Mouse (Mus musculus) gastrocnemius, postnatal 10 days (tissue): Measurements from ENCODE around the gene Vmn2r79. TPM values are rescaled to one million over a fixed set of nuclear protein-coding genes. Genes with fewer than 3 reads are reported as not detected.
"Not testable (repeated sequence)": the region's sequence is repeated elsewhere in the genome, so short reads cannot be mapped to it uniquely, and the experiment has no call there.

Source experiments
- DNase-seq: peaks from one replicate; pipeline ENCODE4 v3.0.0; 2021; ENCODE audit warnings: mixed read lengths
- long read RNA-seq, 2 experiments: library from polyadenylated mRNA; stranded (forward); transcript quantifications; one replicate each; pipeline ENCODE4 v2.0.0; 2021
- total RNA-seq, 2 experiments: library from RNA; stranded (reverse); gene quantifications; 2 replicates each; pipeline ENCODE4 v1.2.3; 2021

Vmn2r79 gene
- not detected for total RNA-seq
- long read RNA-seq, experiment 1 = 0 reads
- long read RNA-seq, experiment 2 = 0 reads

- not testable (repeated sequence) for DNase-seq
Measured at GRCm38 (mm10) chr7:86995815-86996214, at the start of gene Vmn2r79. TSS of gene Vmn2r79 (plus strand) at chr7:86996115.

- DNase-seq = no peak
Measured at GRCm38 (mm10) chr7:86994700-86995099, 1.2 kb upstream of the Vmn2r79 start.

DNA sequence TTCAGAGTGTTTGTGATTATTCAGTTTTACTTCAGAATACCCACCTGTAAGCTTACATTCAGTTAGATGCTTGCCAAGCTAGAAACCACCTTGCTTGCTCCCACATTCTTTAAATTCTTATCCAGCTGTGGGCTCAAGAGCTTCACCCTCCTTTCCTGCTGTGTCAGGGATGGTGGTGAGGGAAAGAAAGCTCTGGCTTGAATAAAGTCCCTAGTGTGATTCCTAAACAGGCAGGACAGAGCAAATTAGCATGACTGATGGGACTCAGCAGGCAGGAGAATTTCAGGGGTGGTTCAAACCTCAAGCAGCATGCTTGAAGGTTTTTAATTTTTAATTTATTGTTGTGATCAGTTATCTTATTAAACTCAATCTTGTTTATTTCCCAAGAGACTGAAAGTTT is 30.6 kb downstream of the Vmn2r79 start:
- not testable (repeated sequence) for DNase-seq

DNA sequence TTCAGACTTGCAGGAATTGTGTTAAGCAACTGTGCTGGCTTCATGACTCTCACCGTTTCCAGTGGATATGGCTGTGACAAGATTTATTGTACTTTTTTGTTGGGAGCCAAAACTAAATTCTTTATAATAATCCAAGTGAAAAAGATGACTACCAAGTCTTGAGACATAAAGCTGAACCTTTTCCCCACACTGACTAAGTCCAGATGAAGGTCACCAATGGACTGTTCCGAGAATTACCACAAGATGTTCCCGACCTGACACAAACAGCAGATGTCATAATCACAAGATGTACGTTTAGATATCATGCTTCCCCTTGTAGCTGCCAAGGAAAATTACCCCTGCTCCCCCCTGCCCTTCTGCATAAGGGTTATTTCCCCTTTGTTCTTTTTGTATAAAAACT is 67.7 kb downstream of the Vmn2r79 start:
- no peak for DNase-seq

Other genes starting within 250 kb of the Vmn2r79 start
- gene Folh1, start 220.2 kb upstream of the Vmn2r79 start, total RNA-seq = under 1 TPM in 1 of 2 experiments, not detected in 1; 0.20 TPM
- not detected for gene Vmn2r77, start 201.1 kb upstream of the Vmn2r79 start, total RNA-seq
- gene Vmn2r78, start 81.0 kb upstream of the Vmn2r79 start, total RNA-seq = not detected
- 1 to 10 TPM; 2.6 to 3.8 TPM for gene Nox4, start 250.0 kb downstream of the Vmn2r79 start, total RNA-seq